Mouse (Mus musculus) spleen, adult 2 months (tissue): ENCODE data around the gene Rab6b.

Experiments
- CTCF ChIP-seq: fragments of 200-500 bp; IDR thresholded peaks from 2 replicates; pipeline ENCODE4 v1.5.1; 2011; ENCODE audit warnings: mild to moderate bottlenecking, inconsistent platforms; ENCODE audit not compliant: insufficient read depth, insufficient read length, insufficient replicate concordance; ENCODE audit errors: extremely low read depth
- POLR2A ChIP-seq: fragments of 200-500 bp; IDR thresholded peaks from 2 replicates; pipeline ENCODE4 v1.6.1; 2011; ENCODE audit warnings: low read depth, low read length, inconsistent platforms

DNA sequence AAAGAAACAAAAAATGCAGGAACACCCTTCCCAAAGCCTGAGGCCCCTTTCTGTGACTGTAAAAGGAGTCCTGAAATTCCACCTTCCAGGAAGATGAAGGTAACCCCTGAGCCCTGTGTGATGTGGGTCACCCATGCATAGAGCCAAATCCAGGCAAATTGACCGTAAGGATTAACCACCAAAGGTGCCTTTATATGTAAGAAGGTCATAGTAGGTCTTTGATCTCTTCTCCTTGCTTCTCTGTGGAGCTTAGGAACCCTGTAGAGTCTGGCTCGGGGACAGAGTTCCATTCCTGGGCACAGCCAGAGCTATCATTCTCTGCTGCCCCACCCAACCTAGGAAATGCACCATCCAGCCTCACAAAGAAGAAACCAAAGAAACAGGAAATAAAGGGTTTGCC, 22.9 kb upstream of the Rab6b start:
- no peak for TF ChIP-seq CTCF
- no peak for TF ChIP-seq POLR2A
